Mouse (Mus musculus) CH12F3 (cell line): ENCODE results near the gene S100a4.

Experiments
- in situ Hi-C: fragments of 300-500 bp; cut with MboI; formaldehyde crosslinking; loops from 2 replicates; pipeline ENCODE4 v1.14.3; 2020; ENCODE audit warnings: low sequenced_read_pairs

Gene S100a4

DNA sequence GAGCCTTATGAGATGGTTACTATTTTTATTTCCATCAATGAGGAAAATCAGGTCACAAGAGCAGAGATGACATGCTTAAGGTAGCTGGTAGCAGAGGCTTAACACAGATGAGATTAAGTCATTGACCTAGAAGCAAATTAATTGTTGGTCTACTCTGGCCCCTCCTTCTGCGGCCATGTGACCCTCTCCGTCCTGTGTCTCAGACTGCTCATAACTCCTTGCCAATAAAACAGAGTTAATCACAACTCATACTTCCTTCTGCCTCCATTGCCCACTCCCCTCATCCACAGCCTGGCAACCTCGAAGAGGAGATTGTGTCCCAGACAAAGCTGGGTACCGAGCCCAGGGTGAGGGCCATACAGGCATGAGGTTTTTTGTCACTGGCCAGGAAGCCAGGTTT, 5.4 kb upstream of the S100a4 start:
- in situ Hi-C loops: no loop called here

DNA sequence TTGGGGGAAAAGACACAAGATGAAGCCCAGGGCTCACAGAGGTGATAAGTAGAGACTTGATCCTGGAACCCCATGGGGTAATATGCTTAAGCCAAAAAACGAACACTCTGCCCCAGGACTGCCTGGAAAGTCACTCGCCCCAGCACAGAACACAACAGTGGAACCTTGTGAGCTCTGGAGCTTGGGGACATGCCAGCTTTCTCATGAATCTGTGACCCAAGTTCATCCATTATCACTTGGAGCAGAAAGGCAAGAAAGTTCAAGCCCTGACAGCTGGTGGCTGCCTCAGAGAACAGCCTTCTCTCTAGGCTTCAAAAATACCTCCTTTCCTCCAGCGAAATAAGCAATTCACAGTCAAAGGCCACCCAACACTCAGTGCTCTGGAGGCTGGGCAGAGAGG, 4.2 kb upstream of the S100a4 start:
- in situ Hi-C loops: no loop called here

DNA sequence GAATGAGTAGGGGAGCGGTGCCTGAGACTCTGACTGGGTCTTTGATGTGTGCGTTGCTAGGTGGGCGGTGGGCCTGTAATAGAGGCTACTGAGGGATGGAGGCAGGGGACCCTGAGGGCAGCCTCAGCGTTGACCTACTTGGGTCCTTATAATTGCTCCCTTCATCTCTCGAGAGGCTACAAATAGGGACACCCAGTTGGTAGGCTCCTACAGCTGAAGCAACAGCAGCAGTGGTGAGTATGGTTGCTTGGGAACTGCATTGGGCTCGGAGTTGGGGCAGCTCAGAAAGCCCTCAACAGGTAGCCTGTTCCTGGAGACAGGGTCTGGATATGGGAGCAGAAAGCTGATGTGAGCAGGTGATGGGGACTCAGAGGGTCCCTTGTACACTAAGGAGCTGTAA, 3.5 kb upstream of the S100a4 start:
- in situ Hi-C loops: no loop called here

DNA sequence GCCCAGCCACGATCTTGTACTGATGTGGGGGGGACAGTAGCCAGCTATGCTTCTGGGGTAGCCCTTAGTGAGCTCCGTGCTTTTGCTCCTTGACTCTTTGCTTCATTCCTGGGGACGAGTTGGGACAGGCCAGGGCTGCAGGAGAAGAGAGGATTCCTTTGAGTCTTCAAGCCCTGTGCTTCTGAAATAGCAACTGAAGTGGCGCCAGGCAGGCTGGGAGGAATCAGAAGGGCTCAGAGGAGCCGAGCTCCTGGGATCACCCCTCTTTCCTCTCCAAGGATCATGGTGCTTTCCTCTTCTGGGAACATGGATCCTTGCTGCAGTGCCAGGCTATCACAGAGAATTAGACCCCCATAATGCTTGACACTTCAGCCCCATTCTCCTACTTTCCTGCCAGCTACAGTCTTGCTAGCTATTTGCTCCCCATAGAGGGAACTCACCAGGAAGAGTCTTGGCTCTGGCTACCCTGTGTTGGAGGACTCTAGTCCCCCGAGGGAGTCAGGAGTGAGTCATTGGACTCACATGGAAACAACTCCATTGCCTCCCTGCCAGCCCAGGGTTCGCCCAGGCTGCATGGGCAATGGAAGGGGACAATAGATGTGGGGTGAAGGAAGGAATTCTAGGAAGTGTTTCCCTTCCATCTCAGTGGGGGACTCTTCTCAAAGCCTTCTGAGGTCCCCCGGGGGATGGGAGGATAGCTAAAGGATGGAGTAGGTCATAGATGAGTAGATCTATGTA, 2.9 kb upstream of the S100a4 start:
- in situ Hi-C loops: no loop called here

DNA sequence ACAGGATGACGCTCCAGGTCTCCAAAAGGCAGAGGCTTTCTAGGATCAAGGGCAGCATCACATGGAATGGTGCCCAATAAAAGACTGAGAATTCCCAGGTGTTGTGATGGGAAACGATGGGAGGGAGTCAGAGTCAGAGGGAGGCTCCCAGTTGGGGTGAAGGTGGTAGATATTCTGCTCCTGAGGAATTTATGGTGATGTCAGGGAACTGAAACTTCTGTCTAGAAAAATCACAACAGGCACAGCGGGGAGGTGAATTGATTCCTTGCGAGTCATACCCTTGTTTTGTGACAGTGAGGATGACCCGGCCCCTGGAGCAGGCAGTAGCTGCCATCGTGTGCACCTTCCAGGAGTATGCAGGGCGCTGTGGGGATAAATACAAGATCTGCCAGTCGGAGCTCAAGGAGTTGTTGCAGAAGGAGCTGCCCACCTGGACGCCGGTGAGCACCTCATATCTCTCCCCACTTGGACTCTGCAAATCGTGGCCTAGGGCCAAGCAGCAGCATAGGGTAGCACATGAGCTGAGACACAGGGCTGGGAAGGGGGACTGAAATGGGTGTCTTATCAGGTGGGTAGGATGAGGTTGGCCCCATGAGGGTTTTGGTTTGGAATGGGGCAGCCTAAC, 2.0 kb upstream of the S100a4 start, which contains the start of gene Gm42674:
Gm42674 (plus strand) TSS at position 419 of the 625 bp plus-strand sequence.
- in situ Hi-C loops: no loop called here

DNA sequence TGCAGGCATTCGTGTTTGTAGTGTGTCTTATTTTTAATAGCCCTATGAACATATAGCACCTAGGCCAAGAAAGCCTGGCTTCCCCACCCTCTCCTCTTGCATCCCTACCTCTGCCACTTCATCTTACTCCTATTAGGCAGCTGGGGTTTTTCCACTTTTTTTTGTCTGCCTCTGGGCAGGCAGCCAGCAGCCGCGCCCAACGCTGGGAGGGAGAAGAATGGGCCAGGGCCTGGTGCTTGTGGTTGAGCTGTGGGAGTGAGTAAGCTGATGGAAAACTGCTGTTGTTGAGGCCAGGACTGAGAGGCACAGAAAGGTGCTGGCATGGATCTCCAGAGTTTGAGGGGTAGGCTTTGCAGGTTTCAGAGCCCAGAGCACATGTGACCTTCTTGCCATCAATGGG, 845 bp downstream of the S100a4 start:
- in situ Hi-C loops: no loop called here

DNA sequence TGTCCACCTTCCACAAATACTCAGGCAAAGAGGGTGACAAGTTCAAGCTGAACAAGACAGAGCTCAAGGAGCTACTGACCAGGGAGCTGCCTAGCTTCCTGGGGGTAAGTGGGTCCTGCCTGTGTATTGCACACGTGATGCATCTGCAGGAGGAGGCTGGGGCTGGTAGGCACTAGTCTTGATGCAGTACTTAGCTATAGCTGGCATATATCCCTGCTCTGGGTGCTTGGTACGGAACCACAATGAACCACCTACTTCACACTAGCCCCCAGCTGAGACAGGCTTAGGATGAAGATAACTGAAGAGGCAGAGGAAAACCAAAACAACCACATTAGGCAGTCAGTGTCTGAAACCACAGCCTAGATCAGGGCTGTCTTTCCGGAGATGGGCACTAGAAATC, 1.5 kb downstream of the S100a4 start:
- in situ Hi-C loops: no loop called here

DNA sequence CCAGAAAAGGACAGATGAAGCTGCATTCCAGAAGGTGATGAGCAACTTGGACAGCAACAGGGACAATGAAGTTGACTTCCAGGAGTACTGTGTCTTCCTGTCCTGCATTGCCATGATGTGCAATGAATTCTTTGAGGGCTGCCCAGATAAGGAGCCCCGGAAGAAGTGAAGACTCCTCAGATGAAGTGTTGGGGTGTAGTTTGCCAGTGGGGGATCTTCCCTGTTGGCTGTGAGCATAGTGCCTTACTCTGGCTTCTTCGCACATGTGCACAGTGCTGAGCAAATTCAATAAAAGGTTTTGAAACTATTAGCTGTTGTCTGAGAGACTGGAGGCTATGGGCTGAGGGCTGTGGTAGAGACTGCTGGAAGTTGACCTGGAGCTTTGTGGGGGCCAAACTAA, 2.2 kb downstream of the S100a4 start:
- in situ Hi-C loops: no loop called here

DNA sequence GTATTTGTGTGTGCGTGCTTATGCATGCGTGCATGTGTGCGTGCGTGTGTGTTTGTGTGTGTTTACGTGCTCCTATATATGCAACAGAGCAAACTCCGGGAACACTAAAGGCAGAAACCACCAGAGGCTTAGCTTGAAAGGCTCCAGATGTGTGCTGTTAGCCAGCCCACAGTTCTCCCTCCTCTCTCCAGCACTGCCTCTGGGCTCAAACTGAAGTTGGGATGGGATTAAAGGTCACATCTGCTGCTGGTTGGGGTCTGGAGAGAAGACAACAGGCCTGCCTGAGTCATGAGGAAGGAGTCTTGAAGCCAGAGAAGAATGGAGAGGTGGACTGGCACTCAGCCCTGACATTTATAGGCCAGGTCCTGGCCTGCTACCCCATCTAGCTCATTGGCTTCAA, 2.6 kb downstream of the S100a4 start:
- in situ Hi-C loops: no loop called here

DNA sequence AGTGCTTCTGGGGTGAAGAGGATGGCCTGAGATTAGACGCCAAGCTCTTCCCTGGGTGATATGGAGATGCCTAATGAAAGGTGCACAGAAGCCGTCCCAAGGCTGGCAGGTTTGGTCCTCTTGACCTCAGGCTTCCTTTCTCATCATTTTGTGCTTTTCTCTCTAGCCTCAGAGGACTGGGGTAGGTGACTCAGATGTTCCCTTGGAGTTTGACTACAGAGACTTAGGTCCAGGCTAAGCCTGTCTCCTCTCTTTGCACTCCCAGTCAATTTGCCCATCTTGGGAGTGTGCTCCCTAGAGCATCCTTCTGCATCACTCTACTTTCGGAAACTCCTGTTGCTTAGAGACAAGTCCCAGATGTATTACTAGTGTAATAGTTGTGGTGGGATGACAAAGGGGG, 3.8 kb downstream of the S100a4 start:
- in situ Hi-C loops: no loop called here

DNA sequence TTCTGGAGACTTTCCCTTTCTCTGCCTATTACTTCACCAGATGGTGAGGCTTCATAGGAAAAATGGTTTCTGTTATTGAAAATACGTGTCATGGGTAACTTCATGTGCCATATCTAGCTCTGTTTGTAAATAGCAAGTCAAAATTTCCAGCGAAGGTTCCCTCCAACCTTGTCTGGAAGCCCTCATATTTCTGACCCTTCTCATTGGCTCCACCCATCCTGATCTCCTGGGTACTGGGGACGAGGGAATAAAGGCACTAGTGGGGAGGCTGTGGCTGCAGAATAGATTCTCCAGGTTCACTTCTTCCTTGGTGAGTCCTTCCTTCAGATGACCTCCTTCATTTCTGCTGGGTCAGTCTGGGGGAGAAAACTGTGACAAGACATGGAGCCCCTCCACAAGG, 4.7 kb downstream of the S100a4 start, which contains the start of gene S100a5:
S100a5 (plus strand) TSS at position 301 of the 400 bp plus-strand sequence.
- in situ Hi-C loops: no loop called here

DNA sequence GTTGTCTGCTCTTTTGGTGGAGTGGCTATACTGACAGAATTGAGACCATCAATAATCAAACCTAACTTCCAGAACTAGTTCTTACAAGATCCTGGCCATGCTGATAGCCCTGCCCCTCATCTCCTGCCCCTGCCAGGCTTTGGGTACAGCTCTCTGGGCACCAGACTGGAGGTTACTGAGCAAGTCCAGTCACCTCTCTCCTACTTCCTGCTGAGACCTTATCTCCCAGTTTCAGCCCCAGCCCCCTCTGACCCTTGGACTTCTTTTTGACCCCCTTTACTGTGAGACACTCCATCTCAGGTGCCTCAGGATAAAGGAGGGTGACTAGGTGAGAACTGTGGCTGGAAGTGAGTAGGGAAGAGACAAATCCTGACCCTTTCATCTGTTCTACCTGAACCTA, 5.5 kb downstream of the S100a4 start:
- in situ Hi-C loops: no loop called here

DNA sequence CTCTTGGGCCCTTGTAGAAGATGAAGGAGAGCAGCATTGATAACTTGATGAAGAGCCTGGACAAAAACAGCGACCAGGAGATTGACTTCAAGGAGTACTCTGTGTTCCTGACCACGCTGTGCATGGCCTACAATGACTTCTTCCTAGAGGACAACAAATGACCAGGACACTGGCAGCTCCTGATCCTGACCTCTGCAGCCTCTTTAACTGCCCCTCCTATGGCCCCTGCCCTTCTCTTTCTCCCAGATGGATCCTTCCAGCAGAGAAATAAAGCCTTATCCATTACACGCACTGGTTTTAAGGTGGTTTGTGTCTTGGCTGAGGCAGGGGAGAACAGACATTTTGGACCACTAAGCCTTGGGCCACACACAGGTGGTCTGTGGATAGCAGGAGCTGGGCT, 7.9 kb downstream of the S100a4 start:
- in situ Hi-C loops: no loop called here

DNA sequence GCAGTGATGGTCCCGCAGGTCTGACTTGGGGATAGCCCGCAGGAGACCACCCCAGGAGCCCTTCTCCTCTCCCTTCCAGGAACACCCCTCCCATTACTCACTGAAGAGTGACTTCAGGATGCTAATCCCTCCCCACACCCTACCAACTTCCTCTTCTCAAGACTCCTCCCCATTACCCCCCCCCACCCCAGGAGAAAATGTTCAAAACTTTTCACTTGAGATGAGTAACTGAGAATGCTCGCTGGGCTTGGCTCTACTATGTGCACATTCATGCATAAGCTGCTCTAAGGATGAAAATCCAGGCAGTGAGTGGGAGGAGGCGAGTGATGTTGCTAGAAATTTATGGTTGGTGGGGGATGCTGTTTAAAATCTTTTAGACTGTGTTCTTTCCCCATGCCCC, 8.5 kb downstream of the S100a4 start:
- in situ Hi-C loops: no loop called here

DNA sequence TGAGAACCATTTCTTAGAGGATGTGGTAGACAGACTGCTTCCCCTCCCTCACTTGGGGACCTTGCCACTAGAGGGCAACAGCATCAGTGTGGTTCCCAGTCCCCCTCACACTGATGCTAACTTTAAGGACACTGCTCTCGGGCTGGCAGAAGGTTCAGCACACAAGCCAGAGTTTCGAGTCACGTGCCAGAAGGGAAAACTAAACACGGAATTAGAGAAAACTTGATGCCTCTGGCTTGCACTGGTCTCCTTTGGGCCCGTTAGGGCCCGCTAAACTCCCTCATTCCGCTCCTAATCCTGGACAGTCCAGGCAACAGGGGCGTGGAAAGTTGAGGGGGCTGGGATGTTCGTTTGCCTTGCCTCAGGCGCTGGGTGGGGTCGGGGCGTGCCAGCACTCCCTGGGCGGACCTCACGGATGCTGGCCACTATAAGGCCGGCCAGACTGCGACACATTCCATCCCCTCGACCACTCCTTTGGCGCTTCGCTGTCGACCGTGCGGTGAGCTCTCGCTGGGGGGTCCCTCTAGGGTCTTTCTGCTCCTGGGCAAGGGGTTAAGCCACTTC, 9.2 kb downstream of the S100a4 start, which contains the start of gene S100a6:
S100a6 (plus strand) TSS at position 155 of the 564 bp plus-strand sequence.
- in situ Hi-C loops: no loop called here

DNA sequence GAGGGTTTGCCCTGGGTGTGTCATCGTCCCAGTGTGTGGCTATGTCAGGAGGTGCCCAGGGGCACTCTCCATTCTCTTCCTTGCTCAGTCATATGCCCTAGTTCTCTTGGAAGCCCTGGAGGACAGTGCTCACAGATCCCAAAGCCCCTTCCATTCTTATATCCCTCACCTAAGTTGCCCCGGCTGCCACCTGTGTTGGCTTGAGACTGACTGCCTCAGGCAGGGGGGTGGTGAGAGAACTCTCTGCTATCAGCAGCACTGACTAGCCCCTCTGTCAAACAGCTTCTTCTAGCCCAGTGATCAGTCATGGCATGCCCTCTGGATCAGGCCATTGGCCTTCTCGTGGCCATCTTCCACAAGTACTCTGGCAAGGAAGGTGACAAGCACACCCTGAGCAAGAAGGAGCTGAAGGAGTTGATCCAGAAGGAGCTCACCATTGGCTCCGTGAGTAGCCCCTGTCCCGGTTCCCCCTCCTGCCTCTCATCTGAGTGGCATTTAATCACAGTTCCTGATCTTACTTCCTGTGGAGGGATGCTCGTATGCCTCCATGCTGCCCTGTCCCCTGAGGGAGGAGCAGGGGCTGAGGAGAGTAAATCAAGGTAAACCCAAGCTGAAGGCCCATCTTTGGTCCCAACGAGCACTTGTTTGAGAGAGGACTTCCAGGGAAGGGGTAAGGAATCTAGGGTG, 10.0 kb downstream of the S100a4 start:
- in situ Hi-C loops: no loop called here

DNA sequence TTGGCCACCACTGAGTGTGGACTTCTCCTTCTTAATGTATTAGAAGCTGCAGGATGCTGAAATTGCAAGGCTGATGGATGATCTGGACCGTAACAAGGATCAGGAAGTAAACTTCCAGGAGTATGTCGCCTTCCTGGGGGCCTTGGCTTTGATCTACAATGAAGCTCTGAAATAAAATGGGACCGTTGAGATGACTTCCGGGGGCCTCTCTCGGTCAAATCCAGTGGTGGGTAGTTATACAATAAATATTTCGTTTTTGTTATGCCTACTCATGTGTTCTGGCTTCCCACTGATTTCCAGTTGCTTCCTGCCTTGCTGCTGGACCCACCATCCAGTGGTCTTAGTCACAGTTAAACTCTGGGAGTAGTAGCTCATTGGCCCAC, 10.6 kb downstream of the S100a4 start:
- in situ Hi-C loops: no loop called here

DNA sequence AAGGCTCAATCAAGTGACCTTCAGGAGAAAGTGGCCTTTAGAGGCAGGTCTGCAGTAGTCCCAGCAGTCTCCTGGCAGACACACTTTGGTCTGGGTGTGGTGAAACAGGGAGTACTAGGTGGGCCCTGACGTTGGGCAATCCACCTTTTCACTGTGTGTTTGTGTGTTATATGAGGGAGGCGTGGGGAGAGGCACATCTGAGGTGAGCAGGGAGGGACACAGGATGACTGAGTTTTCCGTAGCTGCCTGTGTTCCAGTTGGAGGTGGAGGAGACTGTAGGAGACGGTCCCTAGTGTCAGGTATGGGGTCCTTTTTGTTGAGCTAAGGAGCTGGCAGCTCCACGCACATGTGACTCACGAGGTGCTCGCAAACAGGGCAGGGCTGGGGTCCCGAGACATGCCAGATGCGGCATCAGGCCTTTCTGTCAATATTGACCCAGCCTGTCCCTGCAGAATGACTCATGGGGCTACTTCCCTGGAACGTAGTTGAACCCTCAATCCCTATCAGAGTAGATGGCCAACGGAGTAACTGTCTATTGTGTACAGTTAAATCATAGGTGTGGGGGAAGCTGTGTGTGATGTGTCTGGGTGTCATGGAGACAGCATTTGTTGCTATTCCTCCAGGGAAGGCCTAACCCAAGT, 11.2 kb downstream of the S100a4 start:
- in situ Hi-C loops: no loop called here

DNA sequence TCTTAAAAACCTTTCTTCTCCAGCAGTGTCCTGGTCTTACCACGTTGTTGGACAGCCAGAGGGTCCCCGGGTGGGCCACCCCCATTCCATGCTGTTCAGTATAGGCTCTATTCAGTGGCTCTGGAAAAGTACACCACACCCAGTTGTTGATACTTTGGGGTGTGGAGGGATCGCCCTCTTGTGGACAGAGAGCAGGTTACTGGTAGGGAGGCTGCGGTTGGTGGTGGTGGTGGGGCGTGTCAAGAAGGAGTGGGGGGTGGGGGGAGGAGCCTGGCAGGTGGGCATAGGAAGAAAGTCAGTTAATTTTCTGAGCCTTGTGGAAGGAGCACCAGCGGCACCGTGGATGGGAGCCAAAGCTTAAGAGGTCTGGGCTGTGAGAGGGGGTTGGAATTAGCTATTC, 11.8 kb downstream of the S100a4 start:
- in situ Hi-C loops: no loop called here

DNA sequence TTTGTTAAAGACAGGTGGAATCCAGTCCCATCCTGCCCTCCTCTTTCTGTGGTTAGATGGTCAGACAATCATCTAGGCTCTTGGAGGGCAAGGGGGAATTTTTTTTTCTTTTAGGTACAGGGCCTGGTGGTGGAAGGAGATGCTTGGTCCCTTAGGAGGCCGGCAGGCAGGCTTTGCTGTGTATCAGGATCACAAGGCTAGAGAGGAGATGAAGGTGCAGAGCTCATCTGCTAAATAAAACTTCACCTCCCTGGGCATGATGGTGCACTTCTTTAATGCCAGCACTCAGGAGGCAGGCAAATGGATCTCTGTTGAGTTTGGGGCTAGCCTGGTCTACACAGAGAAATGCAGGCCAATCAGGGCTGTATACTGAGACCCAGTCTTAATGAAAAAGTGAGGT, 12.3 kb downstream of the S100a4 start:
- in situ Hi-C loops: no loop called here

DNA sequence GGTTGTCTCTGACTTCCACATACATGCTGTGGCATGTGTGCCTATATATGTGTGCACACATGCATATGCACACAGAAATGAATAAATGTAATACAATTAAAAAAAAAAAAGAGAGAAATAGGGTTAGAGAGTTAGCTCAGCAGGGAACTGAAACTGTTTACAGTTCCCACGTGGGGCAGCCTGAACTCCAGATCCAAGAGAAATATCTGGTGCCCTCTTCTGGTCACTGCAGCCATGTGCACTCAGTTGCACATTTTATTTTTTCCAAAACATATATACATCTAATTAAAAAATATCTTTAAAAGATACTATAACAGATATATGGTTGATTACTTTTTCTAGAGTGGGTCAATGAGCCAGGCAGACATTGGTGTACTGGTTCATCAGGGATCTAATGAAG, 14.0 kb downstream of the S100a4 start:
- in situ Hi-C loops: no loop called here
